Mouse (Mus musculus): ENCODE measurements around the gene Magi3. TPM values are rescaled to one million over a fixed set of nuclear protein-coding genes. Genes with fewer than 3 reads are reported as not detected.

Magi3 gene
- total and polyA plus RNA-seq, 2 experiments: 5.0 to 17.7 TPM

- H3K27ac ChIP-seq (replicated peaks; ENCODE audit: insufficient read depth, low read depth, low read length): no peak overlapping the region
- no peak for DNase-seq (ENCODE audit: extremely low read depth, low read depth, low spot score)
- WGBS: 94% methylated on average over 12 of the region's 12 CpGs
- H3K9ac ChIP-seq (ENCODE audit: low read depth, low read length): no peak overlapping the region
- no peak for TF ChIP-seq POLR2A (IDR thresholded peaks at IDR 0.05; ENCODE audit: extremely low read depth, insufficient read depth, low read length)
- no peak for TF ChIP-seq CTCF (IDR thresholded peaks at IDR 0.05; ENCODE audit: low read depth, low read length)
- H3K27me3 ChIP-seq (ENCODE audit: control insufficient read depth, insufficient read depth, low read length): no peaks in the 10 kb centered on the region
- H3K4me3 ChIP-seq (ENCODE audit: insufficient read depth, low read depth, low read length): no peak overlapping the region
- no peaks in the 10 kb centered on the region for H3K79me2 ChIP-seq (ENCODE audit: control insufficient read depth, insufficient read depth, low read length)
- peaks cover 44% of the 10 kb centered on the region for H3K36me3 ChIP-seq (ENCODE audit: control insufficient read depth, insufficient read depth, low read length)
- H3K4me1 ChIP-seq (ENCODE audit: control insufficient read depth, insufficient read depth, low read length): no peaks in the 10 kb centered on the region
Observed at GRCm38 (mm10) chr3:104020101-104020500, 200.1 kb downstream of the Magi3 start.

- DNase-seq (ENCODE audit: extremely low read depth, low read depth, low spot score): no peak
Observed at GRCm38 (mm10) chr3:104019453-104019852, 200.7 kb downstream of the Magi3 start.

GRCm38 (mm10) chr3:104017931-104018330, 202.2 kb downstream of the Magi3 start:
- Histone ChIP-seq H3K27me3 (ENCODE audit: control insufficient read depth, insufficient read depth, low read length) (no peaks in the 10 kb centered on the region), H3K9ac (ENCODE audit: low read depth, low read length) (no peak overlapping the region), H3K4me1 (ENCODE audit: control insufficient read depth, insufficient read depth, low read length) (no peaks in the 10 kb centered on the region), H3K27ac (replicated peaks; ENCODE audit: insufficient read depth, low read depth, low read length) (no peak overlapping the region), H3K36me3 (ENCODE audit: control insufficient read depth, insufficient read depth, low read length) (peaks cover 41% of the 10 kb centered on the region), H3K4me3 (ENCODE audit: insufficient read depth, low read depth, low read length) (no peak overlapping the region), H3K79me2 (ENCODE audit: control insufficient read depth, insufficient read depth, low read length) (no peaks in the 10 kb centered on the region)
- DNase-seq (ENCODE audit: extremely low read depth, low read depth, low spot score): no peak
- TF ChIP-seq CTCF (IDR thresholded peaks at IDR 0.05; ENCODE audit: low read depth, low read length) (no peak), POLR2A (IDR thresholded peaks at IDR 0.05; ENCODE audit: extremely low read depth, insufficient read depth, low read length) (no peak)
- 97% methylated on average over 3 of the region's 3 CpGs for WGBS

More at GRCm38 (mm10) chr3:104019453-104019852, 200.7 kb downstream of the Magi3 start:
- peaks cover 43% of the 10 kb centered on the region for H3K36me3 ChIP-seq (ENCODE audit: control insufficient read depth, insufficient read depth, low read length)
- no peak overlapping the region for H3K9ac ChIP-seq (ENCODE audit: low read depth, low read length)
- H3K4me1 ChIP-seq (ENCODE audit: control insufficient read depth, insufficient read depth, low read length): no peaks in the 10 kb centered on the region
- H3K79me2 ChIP-seq (ENCODE audit: control insufficient read depth, insufficient read depth, low read length): no peaks in the 10 kb centered on the region
- H3K4me3 ChIP-seq (ENCODE audit: insufficient read depth, low read depth, low read length): no peak overlapping the region
- TF ChIP-seq CTCF (IDR thresholded peaks at IDR 0.05; ENCODE audit: low read depth, low read length) (no peak), POLR2A (IDR thresholded peaks at IDR 0.05; ENCODE audit: extremely low read depth, insufficient read depth, low read length) (no peak)
- H3K27me3 ChIP-seq (ENCODE audit: control insufficient read depth, insufficient read depth, low read length): no peaks in the 10 kb centered on the region
- WGBS: 79% methylated on average over 4 of the region's 4 CpGs
- H3K27ac ChIP-seq (replicated peaks; ENCODE audit: insufficient read depth, low read depth, low read length): no peak overlapping the region

GRCm38 (mm10) chr3:104011972-104012371, 208.2 kb downstream of the Magi3 start:
- no peaks in the 10 kb centered on the region for H3K79me2 ChIP-seq (ENCODE audit: control insufficient read depth, insufficient read depth, low read length)
- no peak overlapping the region for H3K9ac ChIP-seq (ENCODE audit: low read depth, low read length)
- H3K27ac ChIP-seq (replicated peaks; ENCODE audit: insufficient read depth, low read depth, low read length): no peak overlapping the region
- H3K27me3 ChIP-seq (ENCODE audit: control insufficient read depth, insufficient read depth, low read length): no peaks in the 10 kb centered on the region
- 86% methylated on average over 2 of the region's 2 CpGs for WGBS
- no peak overlapping the region for H3K4me3 ChIP-seq (ENCODE audit: insufficient read depth, low read depth, low read length)
- H3K4me1 ChIP-seq (ENCODE audit: control insufficient read depth, insufficient read depth, low read length): no peaks in the 10 kb centered on the region
- DNase-seq (ENCODE audit: extremely low read depth, low read depth, low spot score): no peak
- peaks cover 23% of the 10 kb centered on the region for H3K36me3 ChIP-seq (ENCODE audit: control insufficient read depth, insufficient read depth, low read length)
- TF ChIP-seq POLR2A (IDR thresholded peaks at IDR 0.05; ENCODE audit: extremely low read depth, insufficient read depth, low read length) (no peak), CTCF (IDR thresholded peaks at IDR 0.05; ENCODE audit: low read depth, low read length) (no peak)

- H3K9ac ChIP-seq (ENCODE audit: low read depth, low read length): no peak overlapping the region
- no peaks in the 10 kb centered on the region for H3K27me3 ChIP-seq (ENCODE audit: control insufficient read depth, insufficient read depth, low read length)
- peak; percentile 9 for DNase-seq (ENCODE audit: extremely low read depth, low read depth, low spot score)
- H3K4me1 ChIP-seq (ENCODE audit: control insufficient read depth, insufficient read depth, low read length): no peaks in the 10 kb centered on the region
- H3K4me3 ChIP-seq (ENCODE audit: insufficient read depth, low read depth, low read length): no peak overlapping the region
- no peaks in the 10 kb centered on the region for H3K79me2 ChIP-seq (ENCODE audit: control insufficient read depth, insufficient read depth, low read length)
- no peak overlapping the region for H3K27ac ChIP-seq (replicated peaks; ENCODE audit: insufficient read depth, low read depth, low read length)
- TF ChIP-seq POLR2A (IDR thresholded peaks at IDR 0.05; ENCODE audit: extremely low read depth, insufficient read depth, low read length): no peak
- no peak for TF ChIP-seq CTCF (IDR thresholded peaks at IDR 0.05; ENCODE audit: low read depth, low read length)
- 92% methylated on average over 5 of the region's 5 CpGs for WGBS
- H3K36me3 ChIP-seq (ENCODE audit: control insufficient read depth, insufficient read depth, low read length): peaks cover 18% of the 10 kb centered on the region
Observed at GRCm38 (mm10) chr3:104009924-104010662, 210.1 kb downstream of the Magi3 start.

- DNase-seq (ENCODE audit: extremely low read depth, low read depth, low spot score): no peak
- 84% methylated on average over 8 of the region's 8 CpGs for WGBS
- peaks cover 17% of the 10 kb centered on the region for H3K36me3 ChIP-seq (ENCODE audit: control insufficient read depth, insufficient read depth, low read length)
Observed at GRCm38 (mm10) chr3:104007479-104007878, 212.7 kb downstream of the Magi3 start.

More at GRCm38 (mm10) chr3:104007479-104007878, 212.7 kb downstream of the Magi3 start:
- Histone ChIP-seq H3K27me3 (ENCODE audit: control insufficient read depth, insufficient read depth, low read length) (no peaks in the 10 kb centered on the region), H3K27ac (replicated peaks; ENCODE audit: insufficient read depth, low read depth, low read length) (no peak overlapping the region), H3K4me1 (ENCODE audit: control insufficient read depth, insufficient read depth, low read length) (no peaks in the 10 kb centered on the region), H3K79me2 (ENCODE audit: control insufficient read depth, insufficient read depth, low read length) (no peaks in the 10 kb centered on the region), H3K9ac (ENCODE audit: low read depth, low read length) (no peak overlapping the region), H3K4me3 (ENCODE audit: insufficient read depth, low read depth, low read length) (no peak overlapping the region)
- no peak for TF ChIP-seq POLR2A (IDR thresholded peaks at IDR 0.05; ENCODE audit: extremely low read depth, insufficient read depth, low read length)
- TF ChIP-seq CTCF (IDR thresholded peaks at IDR 0.05; ENCODE audit: low read depth, low read length): no peak

Measured in liver, adult 2 months (tissue).